Mouse (Mus musculus) cerebellum, postnatal 10 days (tissue): ENCODE measurements around the gene Lcn12.
A peak's percentile ranks its signal among the peaks of the same experiment; 100 is the strongest.

Experiments used
- DNase-seq, 2 experiments: peaks; one replicate each; pipeline ENCODE4 v3.0.0; 2021; ENCODE audit warnings: mixed read lengths in 2 of 2

Lcn12 gene

GRCm38 (mm10) chr2:25493476-25493961, at the start of gene Lcn12:
Gene Lcn12, minus strand, starts transcription at chr2:25493911.
- DNase-seq: peak; percentile 70 to 72

DNA sequence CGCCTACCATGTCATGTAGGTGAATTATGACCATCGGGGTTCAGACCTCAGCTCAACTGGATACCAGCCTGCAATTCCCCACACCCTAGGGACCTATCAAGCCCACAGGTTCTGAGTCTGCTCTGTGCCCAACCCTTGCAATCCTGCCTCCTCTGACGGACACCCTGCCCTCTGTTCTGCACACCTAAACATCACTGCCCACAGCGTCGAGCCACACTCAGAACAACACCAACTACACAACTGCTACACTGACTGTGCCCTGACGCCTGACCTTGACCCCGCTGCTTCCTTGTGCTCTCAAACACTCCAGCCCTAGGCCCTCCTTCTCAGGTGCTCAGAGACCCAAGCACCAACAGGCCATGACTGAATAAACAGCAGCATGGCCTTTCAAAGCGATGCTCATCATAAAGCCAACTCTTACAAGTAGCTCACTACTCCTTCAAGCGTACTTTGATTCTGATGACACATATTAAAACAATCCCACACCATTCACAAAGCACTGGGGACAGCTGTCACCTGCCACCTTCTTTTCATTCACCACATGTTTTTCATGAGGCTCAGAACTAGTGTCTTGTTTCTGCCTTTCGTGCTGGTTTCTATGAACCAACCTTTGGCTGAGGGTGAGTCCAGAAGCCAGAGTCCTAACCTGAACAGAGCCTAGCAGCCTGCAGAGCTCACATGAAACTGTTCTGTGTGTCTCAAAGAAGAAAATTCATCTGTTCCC, 48.1 kb upstream of the Lcn12 start:
- DNase-seq: no peak

GRCm38 (mm10) chr2:25540541-25540948, 46.8 kb upstream of the Lcn12 start:
- no peak for DNase-seq

GRCm38 (mm10) chr2:25536531-25536930, 42.8 kb upstream of the Lcn12 start:
- DNase-seq: no peak

DNA sequence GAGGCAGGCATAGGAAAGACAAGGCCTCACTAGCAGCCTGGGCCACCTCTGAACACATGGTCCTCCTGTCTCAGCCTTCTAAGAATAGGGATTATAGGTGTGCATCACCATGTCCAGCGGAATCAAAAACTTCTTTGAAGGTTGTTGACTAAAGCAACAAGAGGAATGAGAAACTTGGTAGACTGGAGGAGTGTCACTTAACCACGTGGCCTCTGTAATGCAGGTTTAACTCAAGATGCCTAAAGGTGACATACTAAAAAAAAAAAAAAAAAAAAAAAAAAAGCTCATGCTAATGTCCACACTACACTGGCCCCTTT, 41.1 kb upstream of the Lcn12 start:
- no peak for DNase-seq

GRCm38 (mm10) chr2:25534178-25534865, 40.6 kb upstream of the Lcn12 start:
- DNase-seq: peak; percentile 57 to 74

DNA sequence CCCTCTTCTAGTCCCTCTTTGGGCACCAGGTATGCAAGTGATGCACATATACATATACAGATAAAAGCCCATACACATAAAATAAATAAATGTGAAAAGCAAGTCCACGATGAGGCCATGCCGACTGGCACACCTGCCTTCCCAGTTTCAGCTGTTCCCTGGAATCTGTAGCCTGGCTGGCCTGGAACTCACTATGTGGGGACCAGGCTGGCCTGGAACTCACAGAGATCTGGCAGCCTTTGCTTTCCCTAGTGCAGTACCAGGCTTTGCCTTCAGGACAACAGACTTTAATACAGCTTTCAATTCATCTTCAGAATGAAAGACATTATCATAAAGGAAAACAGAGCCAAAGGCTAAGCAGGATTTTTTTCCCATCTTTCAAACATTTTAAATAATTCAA, 40.0 kb upstream of the Lcn12 start:
- no peak for DNase-seq

- no peak for DNase-seq
Observed at GRCm38 (mm10) chr2:25526510-25527302, 33.0 kb upstream of the Lcn12 start.

DNA sequence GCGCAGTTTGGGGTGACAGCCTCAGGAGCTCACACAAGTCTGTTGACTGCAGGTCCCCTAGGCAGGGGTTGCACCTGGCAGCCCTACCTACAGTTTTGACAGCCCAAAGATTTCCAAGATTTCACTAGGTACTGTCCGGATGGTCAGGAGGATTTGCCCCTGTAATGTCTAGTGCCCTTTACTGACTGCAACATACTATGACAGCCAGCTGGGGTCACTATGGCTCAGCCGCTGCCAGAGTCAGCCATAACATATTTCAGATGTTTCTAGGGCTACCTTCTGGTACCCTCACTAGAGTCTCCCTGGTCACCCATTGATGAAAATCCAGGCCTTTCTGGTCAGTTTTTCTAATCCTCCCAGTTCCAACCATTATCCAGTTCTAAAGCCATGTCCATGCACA, 16.2 kb upstream of the Lcn12 start:
- DNase-seq: no peak

- DNase-seq: peak in 1 of 2 experiments; percentile 40
Observed at GRCm38 (mm10) chr2:25506964-25507363, 13.3 kb upstream of the Lcn12 start.

- no peak for DNase-seq
Observed at GRCm38 (mm10) chr2:25505860-25506259, 12.1 kb upstream of the Lcn12 start.

GRCm38 (mm10) chr2:25505000-25505399, 11.3 kb upstream of the Lcn12 start:
- DNase-seq: peak in 1 of 2 experiments; percentile 53

DNA sequence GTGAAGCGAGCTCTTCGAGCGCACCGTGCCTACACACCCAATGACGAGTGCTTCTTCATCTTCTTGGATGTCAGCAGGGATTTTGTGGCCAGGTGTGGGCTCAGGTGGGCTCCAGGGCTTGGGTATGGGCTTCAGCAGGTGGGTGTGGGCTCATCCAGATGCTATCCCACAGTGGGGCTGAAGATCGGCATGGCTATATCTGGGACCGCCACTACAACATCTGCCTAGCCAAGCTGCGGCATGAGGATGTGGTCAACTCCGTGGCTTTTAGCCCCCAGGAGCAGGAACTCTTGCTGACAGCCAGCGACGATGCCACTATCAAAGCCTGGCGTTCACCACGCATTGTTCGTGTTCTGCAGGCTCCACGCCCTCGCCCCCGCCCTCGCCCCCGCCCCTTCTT, 10.8 kb upstream of the Lcn12 start:
- no peak for DNase-seq

GRCm38 (mm10) chr2:25502726-25503125, 9.0 kb upstream of the Lcn12 start:
- no peak for DNase-seq

DNA sequence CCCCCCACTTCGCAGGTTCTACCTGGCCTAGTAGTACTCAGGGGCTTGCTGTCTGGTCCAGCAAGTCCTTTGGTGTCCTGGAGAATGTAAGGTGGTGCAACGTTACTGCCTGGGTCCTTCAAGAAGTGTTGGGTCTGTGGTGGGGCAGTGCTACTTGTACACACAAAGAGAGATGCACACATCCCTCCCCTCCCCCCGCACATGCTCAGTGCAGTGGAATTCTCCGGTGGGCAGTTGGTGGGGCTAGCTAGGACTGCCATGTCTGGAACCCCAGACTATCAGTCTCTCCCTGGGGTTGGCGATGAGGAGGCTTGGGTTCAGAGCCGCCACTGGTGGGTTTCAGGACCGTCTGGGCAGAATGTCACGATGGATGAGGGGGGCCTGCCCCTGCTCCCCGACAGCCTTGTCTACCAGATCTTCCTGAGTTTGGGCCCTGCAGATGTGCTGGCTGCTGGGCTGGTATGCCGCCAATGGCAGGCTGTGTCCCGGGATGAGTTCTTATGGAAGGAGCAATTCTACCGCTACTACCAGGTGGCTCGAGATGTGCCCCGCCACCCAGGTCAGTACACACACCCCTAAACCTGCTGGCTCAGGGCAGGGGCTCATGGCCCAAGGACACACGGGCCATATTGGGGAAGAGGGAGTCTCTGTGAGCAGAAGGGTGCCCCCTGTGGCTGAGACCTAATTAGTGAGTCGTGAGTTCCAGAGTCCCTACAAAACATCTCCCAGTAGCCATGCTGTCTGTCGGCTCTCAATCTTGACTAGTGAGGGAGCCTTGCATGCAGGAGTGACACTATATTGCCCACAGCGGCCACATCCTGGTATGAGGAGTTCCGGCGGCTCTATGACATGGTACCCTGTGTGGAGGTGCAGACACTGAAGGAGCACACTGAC, 8.1 kb upstream of the Lcn12 start, which contains the start of gene C8g:
Gene C8g (minus strand): TSS at position 127 of the 894 bp plus-strand sequence.
- DNase-seq: peak; percentile 54 to 60

- peak; percentile 88 to 92 for DNase-seq
Observed at GRCm38 (mm10) chr2:25500576-25501405, 7.1 kb upstream of the Lcn12 start, which contains the start of gene Fbxw5. Gene Fbxw5, plus strand, starts transcription at chr2:25500750.

GRCm38 (mm10) chr2:25500071-25500575, 6.4 kb upstream of the Lcn12 start:
- no peak for DNase-seq

DNA sequence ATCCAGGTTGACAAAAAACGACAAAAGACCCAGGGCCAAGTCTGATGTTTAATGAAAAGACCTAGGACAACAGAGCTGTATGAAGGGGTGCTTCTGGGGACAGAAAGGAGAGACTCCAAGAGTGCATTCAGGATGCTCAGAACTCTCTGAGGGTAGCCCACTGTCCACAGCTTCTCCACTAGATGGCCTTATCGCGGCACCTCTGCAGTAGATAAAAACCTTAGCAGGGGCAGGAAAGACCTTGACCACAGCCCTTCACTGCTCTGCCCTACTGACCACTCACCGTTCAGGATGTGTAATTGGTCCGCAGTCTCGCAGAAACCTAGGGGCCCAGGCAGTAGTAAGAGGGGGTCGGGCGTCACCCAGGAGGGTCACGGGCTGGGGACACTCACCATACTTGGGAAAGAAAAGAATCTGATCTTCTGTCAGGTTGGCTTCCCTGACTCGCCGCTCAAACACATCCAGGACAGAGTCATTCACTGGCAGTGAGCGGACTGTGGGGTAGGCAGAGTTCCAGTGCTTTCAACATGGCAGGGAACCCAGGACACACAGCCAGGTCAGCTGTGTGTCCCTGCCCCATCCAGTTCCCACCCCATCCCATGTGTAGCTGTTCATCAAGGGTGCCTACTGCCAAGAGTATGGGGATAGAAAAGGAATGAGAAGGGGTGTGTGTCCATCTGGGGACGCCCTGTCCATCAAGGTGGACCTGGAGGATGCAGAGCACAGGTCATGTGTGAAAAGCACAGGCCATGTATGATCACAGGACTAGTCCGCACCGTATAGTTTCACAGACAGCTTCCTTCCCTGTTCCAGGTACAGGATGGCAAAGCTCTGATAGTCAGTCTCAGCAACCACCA, 5.1 kb upstream of the Lcn12 start:
- peak in 1 of 2 experiments; percentile 13 for DNase-seq

DNA sequence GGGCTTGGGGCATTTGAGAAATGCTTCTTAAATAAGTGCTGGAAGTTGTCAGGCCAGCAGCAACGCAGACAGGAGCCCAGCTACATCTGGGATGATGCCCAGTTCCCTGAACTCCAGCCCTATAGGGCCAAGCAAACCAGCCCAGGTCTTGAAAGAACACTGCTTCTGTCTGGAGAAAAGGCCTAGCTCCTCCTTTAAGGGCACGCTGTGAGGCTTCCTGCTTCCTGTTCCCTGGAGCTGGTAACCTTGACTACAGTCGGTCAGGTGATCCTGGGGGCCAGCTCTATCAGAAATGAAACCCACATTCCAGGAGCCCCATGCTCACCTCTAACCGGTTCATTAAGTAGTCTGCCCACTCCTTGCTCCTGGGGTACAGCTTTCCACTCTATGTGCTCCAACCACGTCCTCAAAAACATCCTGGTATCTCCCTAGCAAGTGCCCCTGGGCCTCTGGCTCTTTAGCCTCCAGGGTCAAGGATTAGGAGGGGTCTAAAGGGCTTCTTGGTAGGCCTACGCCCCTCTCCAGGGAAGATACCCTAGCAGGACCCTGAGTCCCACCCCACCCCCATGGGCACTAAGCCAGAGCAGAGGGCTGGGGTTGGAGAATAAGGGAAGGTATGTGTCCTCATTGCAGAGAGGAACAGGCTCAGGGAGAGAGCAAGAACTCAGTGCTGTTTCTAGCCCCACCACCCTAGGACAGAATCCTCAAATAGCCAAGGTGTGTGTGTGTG, 4.3 kb upstream of the Lcn12 start:
- DNase-seq: peak in 1 of 2 experiments; percentile 37
